Mouse (Mus musculus) intestine, postnatal 0 days (tissue): ENCODE measurements around the gene Fcgrt. TPM values are rescaled to one million over a fixed set of nuclear protein-coding genes. Genes with fewer than 3 reads are reported as not detected.

Experiments used
- ATAC-seq: fragments of 200-750 bp; cut with Nextera tagmentation; 2 replicates; pipeline ENCODE4 v1.8.0; 2017; ENCODE audit warnings: mild to moderate bottlenecking, moderate TSS enrichment, moderate library complexity
- H3K27ac ChIP-seq: fragments of 300-500 bp; sonication (generic); 2 replicates; pipeline ENCODE4 v1.5.1; 2014; ENCODE audit warnings: mild to moderate bottlenecking, low read depth, low read length, moderate library complexity
- H3K27me3 ChIP-seq: fragments of 300-500 bp; sonication (generic); replicated peaks from 2 replicates; pipeline ENCODE4 v1.6.1; 2014; ENCODE audit warnings: low read length, mixed read lengths; ENCODE audit not compliant: control insufficient read depth, insufficient read depth
- H3K36me3 ChIP-seq: fragments of 300-500 bp; sonication (generic); 2 replicates; pipeline ENCODE4 v1.6.1; 2014; ENCODE audit warnings: mild to moderate bottlenecking, moderate library complexity; ENCODE audit not compliant: control insufficient read depth, insufficient read depth
- H3K4me1 ChIP-seq: fragments of 300-500 bp; sonication (generic); replicated peaks from 2 replicates; pipeline ENCODE4 v1.6.1; 2014; ENCODE audit warnings: antibody characterized with exemption, low read length, mixed read lengths; ENCODE audit not compliant: control insufficient read depth, insufficient read depth
- H3K4me2 ChIP-seq: fragments of 300-500 bp; sonication (generic); replicated peaks from 2 replicates; pipeline ENCODE4 v1.6.1; 2014; ENCODE audit warnings: low read depth, mild to moderate bottlenecking, moderate library complexity
- H3K4me3 ChIP-seq: fragments of 300-500 bp; sonication (generic); 2 replicates; pipeline ENCODE4 v1.5.1; 2014; ENCODE audit warnings: low read depth, low read length
- H3K9ac ChIP-seq: fragments of 300-500 bp; sonication (generic); 2 replicates; pipeline ENCODE4 v1.6.1; 2014; ENCODE audit warnings: mild to moderate bottlenecking, low read depth, low read length
- H3K9me3 ChIP-seq: fragments of 300-500 bp; sonication (generic); 2 replicates; pipeline ENCODE4 v1.6.1; 2016; ENCODE audit warnings: mixed run types; ENCODE audit not compliant: control insufficient read depth
- CTCF ChIP-seq: sonication (generic); IDR thresholded peaks from 2 replicates; pipeline ENCODE4 v1.5.1; 2016; ENCODE audit warnings: low read depth, mild to moderate bottlenecking, control low read depth, antibody characterized with exemption, moderate library complexity
- WGBS: fragments of 180-500 bp; shearing (Covaris S2); extraction: QIAGEN DNeasy Blood & Tissue Kit; methylation state at CpG from one replicate; pipeline ENCODE4 v1.1.7; 2014; 5-methylcytosine and 5-hydroxymethylcytosine counted together
- polyA plus RNA-seq: library from polyadenylated mRNA; unstranded; fragments of >200 nt; fragmentation: Nextera tagmentation; extraction: Ambion mirVana; gene quantifications from 2 replicates; pipeline ENCODE4 v1.2.1, GENCODE M21; 2015

The Fcgrt gene
- polyA plus RNA-seq, 1 experiment from 2014 or later = 3,267 TPM

- ATAC-seq = no peak
- Histone ChIP-seq H3K9ac (no peak overlapping the region), H3K4me1 (no peaks in the 10 kb centered on the region), H3K4me2 (no peak overlapping the region), H3K27me3 (no peaks in the 10 kb centered on the region), H3K27ac (no peak overlapping the region), H3K9me3 (no peaks in the 10 kb centered on the region), H3K36me3 (peaks cover 31% of the 10 kb centered on the region; the same call in 1 of the 2 replicates), H3K4me3 (no peak overlapping the region)
- TF ChIP-seq CTCF = no peak
- 91% methylated on average over 17 of the region's 17 CpGs for WGBS
Observed at GRCm38 (mm10) chr7:45088597-45088996, 15.1 kb downstream of the Fcgrt start.

GRCm38 (mm10) chr7:45086084-45086483, 17.6 kb downstream of the Fcgrt start:
- ATAC-seq = no peak
- WGBS = 76% methylated on average over 4 of the region's 4 CpGs
- Histone ChIP-seq H3K27ac (no peak overlapping the region), H3K4me1 (no peaks in the 10 kb centered on the region), H3K4me2 (no peak overlapping the region), H3K4me3 (no peak overlapping the region), H3K9ac (no peak overlapping the region), H3K9me3 (no peaks in the 10 kb centered on the region), H3K27me3 (no peaks in the 10 kb centered on the region), H3K36me3 (peaks cover 38% of the 10 kb centered on the region)
- peak; percentile 52 for TF ChIP-seq CTCF

- H3K27ac ChIP-seq = no peak overlapping the region
- H3K4me3 ChIP-seq = no peak overlapping the region
- H3K9ac ChIP-seq = no peak overlapping the region
- H3K4me2 ChIP-seq = 0 out of 2 replicates have a peak overlapping the region, but pooled peaks have one; percentile 46
- ATAC-seq = no peak
- H3K36me3 ChIP-seq = peaks cover 34% of the 10 kb centered on the region
- TF ChIP-seq CTCF = no peak
- H3K4me1 ChIP-seq = no peaks in the 10 kb centered on the region
- WGBS = 82% methylated on average over 22 of the region's 22 CpGs
- no peaks in the 10 kb centered on the region for H3K9me3 ChIP-seq
- H3K27me3 ChIP-seq = no peaks in the 10 kb centered on the region
Observed at GRCm38 (mm10) chr7:45083300-45083890, 20.3 kb downstream of the Fcgrt start.

GRCm38 (mm10) chr7:45082401-45083299, 21.0 kb downstream of the Fcgrt start:
- Histone ChIP-seq H3K36me3 (peaks cover 30% of the 10 kb centered on the region), H3K27me3 (no peaks in the 10 kb centered on the region), H3K4me3 (no peak overlapping the region), H3K4me2 (peak overlapping the region; percentile 46), H3K9ac (no peak overlapping the region), H3K9me3 (no peaks in the 10 kb centered on the region), H3K27ac (peak overlapping the region; percentile 30), H3K4me1 (no peaks in the 10 kb centered on the region)
- TF ChIP-seq CTCF = peak; percentile 50
- peak; percentile 5; the same call in 1 of the 2 replicates for ATAC-seq
- WGBS = 40% methylated on average over 25 of the region's 25 CpGs

GRCm38 (mm10) chr7:45081016-45081415, 22.6 kb downstream of the Fcgrt start:
- ATAC-seq = no peak
- no peak overlapping the region for H3K4me2 ChIP-seq
- H3K9me3 ChIP-seq = no peaks in the 10 kb centered on the region
- H3K4me1 ChIP-seq = no peaks in the 10 kb centered on the region
- H3K27me3 ChIP-seq = no peaks in the 10 kb centered on the region
- TF ChIP-seq CTCF = no peak
- no peak overlapping the region for H3K27ac ChIP-seq
- H3K4me3 ChIP-seq = no peak overlapping the region
- peaks cover 31% of the 10 kb centered on the region for H3K36me3 ChIP-seq
- WGBS = 65% methylated on average over 5 of the region's 5 CpGs
- no peak overlapping the region for H3K9ac ChIP-seq

GRCm38 (mm10) chr7:45079856-45080255, 23.8 kb downstream of the Fcgrt start:
- Histone ChIP-seq H3K9ac (no peak overlapping the region), H3K27me3 (no peaks in the 10 kb centered on the region), H3K4me1 (no peaks in the 10 kb centered on the region), H3K9me3 (no peaks in the 10 kb centered on the region), H3K4me3 (no peak overlapping the region), H3K4me2 (no peak overlapping the region), H3K36me3 (peaks cover 39% of the 10 kb centered on the region), H3K27ac (no peak overlapping the region)
- WGBS = under 1% methylated on average over 10 of the region's 10 CpGs
- 0 out of 2 replicates have a peak, but pooled peaks have one; percentile 16 for ATAC-seq
- TF ChIP-seq CTCF = peak; percentile 99
